Mouse (Mus musculus) spleen, postnatal 4 days (tissue): ENCODE results near the gene Nrxn3.

Source experiments
- DNase-seq, 2 experiments: peaks; one replicate each; pipeline ENCODE4 v3.0.0; 2022; ENCODE audit warnings: low spot score in 2 of 2

The Nrxn3 gene

GRCm38 (mm10) chr12:90131927-90132869, 1409.5 kb downstream of the Nrxn3 start:
- no peak for DNase-seq

DNA sequence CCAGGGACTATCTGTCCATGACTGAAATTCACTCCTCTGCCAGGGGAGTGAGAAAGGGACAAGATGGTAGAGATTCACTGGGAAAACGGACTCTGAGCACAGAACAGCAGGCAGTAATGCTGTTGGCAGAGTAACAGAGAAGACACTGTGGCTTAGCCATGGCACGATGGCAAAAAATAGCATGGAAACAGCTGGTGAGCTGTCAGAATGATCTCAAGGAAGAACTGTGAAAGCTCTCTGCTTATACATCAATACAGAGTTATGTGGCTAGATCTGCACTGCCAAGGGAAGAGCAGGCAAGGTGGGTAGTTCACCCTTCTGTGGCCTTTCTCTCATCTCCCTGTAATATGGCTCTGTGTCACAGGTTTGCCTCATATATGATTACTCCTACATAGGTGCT, 1419.3 kb downstream of the Nrxn3 start:
- no peak for DNase-seq

GRCm38 (mm10) chr12:90144247-90144646, 1421.6 kb downstream of the Nrxn3 start:
- DNase-seq: no peak

GRCm38 (mm10) chr12:90158131-90158772, 1435.6 kb downstream of the Nrxn3 start:
- DNase-seq: no peak

GRCm38 (mm10) chr12:90159911-90160310, 1437.2 kb downstream of the Nrxn3 start:
- no peak for DNase-seq

- no peak for DNase-seq
Observed at GRCm38 (mm10) chr12:90166118-90166517, 1443.4 kb downstream of the Nrxn3 start.

GRCm38 (mm10) chr12:90181566-90181965, 1458.9 kb downstream of the Nrxn3 start:
- DNase-seq: no peak

- no peak for DNase-seq
Observed at GRCm38 (mm10) chr12:90183021-90183420, 1460.3 kb downstream of the Nrxn3 start.

DNA sequence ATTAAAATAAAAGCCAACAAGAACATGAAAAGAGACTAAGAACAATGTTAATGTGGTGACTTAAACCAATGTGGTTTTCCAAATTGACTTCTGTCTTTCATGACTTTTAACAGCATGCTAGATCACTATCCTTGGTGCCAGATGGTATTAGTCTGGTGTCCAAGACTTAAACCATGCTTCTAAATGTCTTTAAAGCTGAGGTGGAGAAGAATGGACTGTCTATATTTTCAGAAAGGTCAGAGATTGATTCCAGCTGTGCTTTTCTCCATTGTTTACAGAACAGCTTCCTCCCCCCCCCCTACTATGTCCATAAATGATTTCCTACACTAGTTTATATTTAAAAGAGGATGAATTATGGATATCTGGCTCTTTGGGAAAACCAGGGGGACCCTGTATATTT, 1473.5 kb downstream of the Nrxn3 start:
- no peak for DNase-seq

GRCm38 (mm10) chr12:90197994-90198393, 1475.3 kb downstream of the Nrxn3 start:
- no peak for DNase-seq

DNA sequence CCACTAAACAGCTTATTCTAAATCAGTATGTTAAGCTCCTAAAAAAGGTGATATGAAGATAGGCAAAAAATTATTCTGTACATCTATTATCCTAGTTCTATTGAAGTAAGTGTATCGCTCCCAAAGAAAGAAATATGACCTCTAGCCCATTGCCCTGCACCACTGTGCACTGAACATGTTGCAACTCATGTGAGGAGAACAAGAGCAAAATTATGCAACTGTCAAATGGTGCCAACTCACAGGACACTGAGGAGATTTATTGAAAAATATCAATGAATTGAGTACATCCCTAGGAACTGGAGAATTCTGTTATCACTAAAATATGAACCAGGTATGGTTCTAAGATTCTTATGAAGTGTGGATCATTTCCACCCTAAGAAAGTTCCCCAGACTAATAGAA, 1479.8 kb downstream of the Nrxn3 start:
- DNase-seq: no peak

DNA sequence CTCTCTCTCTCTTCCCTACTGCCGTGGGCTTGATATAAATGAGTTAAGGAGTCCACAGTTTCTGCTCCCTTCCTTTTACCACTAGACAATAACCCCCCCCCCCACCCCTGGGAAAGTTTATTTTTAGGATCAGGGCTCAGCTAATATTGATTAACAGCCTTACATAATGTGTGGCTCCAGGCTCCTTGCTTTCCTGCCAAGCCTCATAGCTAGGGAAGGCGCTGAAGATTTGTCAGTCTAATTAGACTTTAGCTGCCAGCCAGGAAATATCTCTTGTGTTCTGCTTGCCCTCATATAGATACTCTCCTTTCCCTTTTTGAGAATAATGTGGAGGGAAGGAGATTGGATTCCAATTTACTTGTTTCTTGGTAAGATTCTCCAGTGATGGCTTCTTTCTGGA, 1488.7 kb downstream of the Nrxn3 start:
- DNase-seq: no peak

DNA sequence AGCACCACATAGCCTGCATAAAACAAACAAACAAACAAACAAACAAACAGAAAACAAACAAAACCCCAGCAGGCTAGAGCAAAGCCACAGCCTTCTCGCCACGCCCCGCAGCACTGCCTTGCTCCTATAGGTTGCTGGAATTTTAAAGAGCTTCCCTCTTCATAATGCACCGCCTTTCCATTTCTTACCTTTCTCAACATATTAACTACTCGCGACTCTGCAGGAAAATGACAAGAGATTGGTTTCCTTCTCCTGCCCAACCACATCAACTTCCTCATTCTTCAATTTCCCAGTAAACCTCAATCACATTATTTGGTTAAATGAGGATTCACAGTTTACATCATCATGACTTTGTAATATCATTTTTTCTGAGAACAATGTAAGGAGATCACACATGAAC, 1494.4 kb downstream of the Nrxn3 start:
- no peak for DNase-seq

GRCm38 (mm10) chr12:90229062-90229461, 1506.4 kb downstream of the Nrxn3 start:
- DNase-seq: no peak

DNA sequence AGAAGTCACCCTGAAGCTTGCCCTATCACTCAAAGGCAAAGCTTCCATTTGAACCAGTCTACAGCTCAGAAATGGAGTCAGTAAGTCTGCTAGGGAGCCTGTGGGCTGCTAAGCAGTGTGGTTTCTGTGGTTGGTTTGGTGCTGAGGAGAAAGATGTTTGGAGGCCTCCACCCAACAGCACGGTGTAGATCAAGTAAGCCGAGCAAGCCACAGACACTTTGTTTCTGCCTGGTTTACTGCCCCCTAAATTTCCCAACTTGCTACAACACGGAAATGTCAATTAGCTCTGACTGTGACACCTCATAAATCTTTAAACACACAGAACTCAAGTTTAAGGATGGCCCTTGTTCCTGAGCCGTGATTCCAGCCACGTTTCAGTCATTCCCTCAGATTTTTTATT, 1513.4 kb downstream of the Nrxn3 start:
- DNase-seq: no peak

GRCm38 (mm10) chr12:90260301-90260700, 1537.6 kb downstream of the Nrxn3 start:
- no peak for DNase-seq

DNA sequence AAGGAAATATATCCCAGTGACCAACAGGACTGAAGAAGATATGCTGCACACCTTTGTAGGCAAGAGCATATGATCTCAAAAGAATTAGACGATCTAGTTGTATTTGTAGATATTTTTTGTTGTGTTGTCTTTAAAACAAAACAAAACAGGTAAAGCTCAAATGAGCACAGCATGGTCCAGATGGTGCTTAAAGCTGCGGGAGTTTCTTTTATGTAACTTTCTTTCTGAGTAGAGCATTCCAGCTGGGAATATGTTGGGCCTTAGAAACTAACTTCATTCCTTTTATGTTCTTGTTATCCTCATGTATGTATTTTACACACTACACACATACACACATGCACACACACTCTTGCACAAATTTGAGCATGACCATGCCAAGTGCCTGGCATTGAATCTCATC, 1545.4 kb downstream of the Nrxn3 start:
- no peak for DNase-seq

GRCm38 (mm10) chr12:90270763-90271379, 1548.2 kb downstream of the Nrxn3 start:
- DNase-seq: no peak

DNA sequence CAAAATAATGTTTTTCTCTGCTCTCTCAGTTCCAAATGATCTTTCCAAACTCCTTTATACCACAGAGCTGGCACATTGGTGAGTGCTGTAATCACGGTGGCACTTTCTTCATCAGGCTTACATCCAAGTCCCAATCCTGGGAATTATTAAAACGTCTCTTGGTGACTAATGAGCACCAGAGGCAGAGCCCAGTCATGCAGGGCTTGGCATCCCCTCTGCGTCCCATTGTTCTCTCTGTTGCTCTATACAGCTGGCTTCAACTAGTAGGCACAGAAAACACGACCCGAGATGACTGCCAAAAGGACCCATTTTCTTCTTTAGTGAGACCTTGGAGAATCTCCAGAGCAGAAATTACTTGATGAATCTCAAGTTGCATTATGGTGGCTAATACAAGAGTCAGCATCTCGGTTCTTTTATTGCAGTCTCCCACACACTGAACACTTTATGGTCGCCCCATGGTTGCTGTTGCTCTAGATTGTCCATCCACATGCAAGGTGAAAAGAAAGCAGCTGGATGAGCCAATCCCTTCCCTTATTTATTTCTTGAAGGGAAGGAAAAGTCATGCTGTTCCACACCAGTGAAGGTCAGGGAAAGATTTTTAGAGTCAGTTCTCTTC, 1552.1 kb downstream of the Nrxn3 start:
- no peak for DNase-seq

DNA sequence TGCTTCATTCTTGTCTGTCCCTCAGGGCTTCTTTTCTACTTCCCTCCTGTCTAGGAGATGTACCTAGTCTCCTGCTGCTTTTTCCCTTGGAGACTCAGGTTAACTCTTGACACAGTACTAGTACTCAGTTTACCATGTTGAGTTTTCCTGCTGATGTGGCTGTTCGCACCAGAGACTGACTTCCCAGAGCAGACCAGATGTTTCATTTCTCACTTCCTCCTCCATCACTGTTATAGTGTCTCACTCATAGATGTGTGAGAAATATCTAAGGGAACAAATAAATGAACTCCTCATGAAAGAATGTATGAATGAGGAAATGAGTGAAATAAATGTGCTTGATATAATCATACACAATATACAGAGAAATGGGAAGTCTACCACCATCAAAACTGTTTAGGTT, 1558.6 kb downstream of the Nrxn3 start:
- DNase-seq: no peak

- DNase-seq: no peak
Observed at GRCm38 (mm10) chr12:90283022-90283421, 1560.3 kb downstream of the Nrxn3 start.

GRCm38 (mm10) chr12:90302671-90303070, 1580.0 kb downstream of the Nrxn3 start:
- DNase-seq: no peak
